Mouse (Mus musculus) erythroblast, embryonic 14.5 days (primary cell): ENCODE results near the gene Plekha7. TPM values are rescaled to one million over a fixed set of nuclear protein-coding genes. Genes with fewer than 3 reads are reported as not detected.

Source experiments
- H3K27me3 ChIP-seq: 2 replicates; pipeline ENCODE4 v1.6.1; 2012; ENCODE audit warnings: inconsistent platforms; ENCODE audit not compliant: control insufficient read depth
- H3K36me3 ChIP-seq: 2 replicates; pipeline ENCODE4 v1.6.1; 2012; ENCODE audit warnings: mild to moderate bottlenecking, inconsistent platforms; ENCODE audit not compliant: control insufficient read depth
- H3K4me1 ChIP-seq: 2 replicates; pipeline ENCODE4 v1.6.1; 2012; ENCODE audit warnings: inconsistent platforms; ENCODE audit not compliant: control insufficient read depth
- H3K4me3 ChIP-seq: replicated peaks from 2 replicates; pipeline ENCODE3; 2012; ENCODE audit warnings: moderate library complexity, mild to moderate bottlenecking, inconsistent platforms
- H3K9me3 ChIP-seq: 2 replicates; pipeline ENCODE4 v1.6.1; 2012; ENCODE audit warnings: low read length, inconsistent platforms, mixed read lengths; ENCODE audit not compliant: control insufficient read depth
- GATA1 ChIP-seq: IDR thresholded peaks from 2 replicates; pipeline ENCODE4 v1.6.1; 2012; ENCODE audit warnings: low read length, inconsistent platforms, mixed read lengths
- TAL1 ChIP-seq: IDR thresholded peaks from 3 replicates; pipeline ENCODE4 v1.6.1; 2012; ENCODE audit warnings: low read length, inconsistent platforms, mixed read lengths
- polyA plus RNA-seq: library from polyadenylated mRNA; stranded (reverse); fragments of >175 nt; gene quantifications from 2 replicates; pipeline ENCODE4 v1.2.3, GENCODE M21; 2012

The Plekha7 gene
- polyA plus RNA-seq, 1 experiment, result 0.19 TPM

DNA sequence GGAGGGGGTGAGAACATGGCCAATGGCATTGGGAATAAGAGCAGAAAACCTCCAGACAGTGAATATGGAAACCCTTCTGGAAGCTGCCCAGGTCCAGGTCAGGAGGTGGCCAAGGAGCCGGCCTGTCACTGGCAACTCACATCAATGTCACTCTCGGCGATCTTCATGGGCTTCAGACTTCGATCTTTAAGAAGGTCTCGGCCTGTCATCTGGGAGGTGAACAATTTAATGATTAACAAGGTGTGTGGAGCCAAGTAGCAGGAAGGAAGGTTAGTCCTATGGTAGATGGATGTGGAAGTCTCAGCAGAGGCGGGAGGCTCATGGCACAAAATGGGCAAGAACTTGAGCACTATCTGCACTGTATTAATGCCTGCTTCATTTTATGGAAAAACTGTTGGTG is 163.1 kb downstream of the Plekha7 start:
- H3K4me3 ChIP-seq, result no peak overlapping the region

GRCm38 (mm10) chr7:116137671-116138070 is 170.5 kb downstream of the Plekha7 start:
- Histone ChIP-seq H3K9me3 (no peaks in the 10 kb centered on the region), H3K4me1 (peaks cover 5% of the 10 kb centered on the region), H3K36me3 (peaks cover 9% of the 10 kb centered on the region; the same call in 1 of the 2 replicates), H3K4me3 (no peak overlapping the region), H3K27me3 (no peaks in the 10 kb centered on the region)
- TF ChIP-seq GATA1 (no peak), TAL1 (no peak)

More for the DNA sequence above, 163.1 kb downstream of the Plekha7 start:
- TF ChIP-seq TAL1 (no peak), GATA1 (no peak)
- peaks cover 3% of the 10 kb centered on the region; the same call in 1 of the 2 replicates for H3K36me3 ChIP-seq
- no peaks in the 10 kb centered on the region for H3K27me3 ChIP-seq
- peaks cover 4% of the 10 kb centered on the region; the same call in 1 of the 2 replicates for H3K4me1 ChIP-seq
- no peaks in the 10 kb centered on the region for H3K9me3 ChIP-seq

DNA sequence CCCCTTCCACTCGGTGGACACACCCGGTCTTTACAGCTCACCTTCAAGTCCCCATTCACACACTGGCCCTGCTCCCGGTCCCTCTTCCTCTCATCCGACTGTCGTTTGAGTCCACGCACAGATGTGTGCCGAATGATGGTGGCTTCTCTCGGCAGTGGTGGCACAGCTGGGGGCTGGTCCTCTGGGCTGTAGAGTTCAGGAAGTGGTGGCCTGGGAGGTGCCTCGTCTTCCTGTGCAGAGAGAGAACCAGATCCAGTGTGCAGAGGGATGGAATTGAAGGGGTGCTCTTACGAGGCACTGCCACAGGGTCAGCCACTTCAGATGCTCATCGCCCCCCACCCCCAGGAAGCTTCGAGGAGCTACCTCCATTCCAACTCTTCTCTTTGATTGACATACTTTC is 171.0 kb downstream of the Plekha7 start:
- Histone ChIP-seq H3K4me3 (no peak overlapping the region), H3K4me1 (peaks cover 5% of the 10 kb centered on the region), H3K9me3 (no peaks in the 10 kb centered on the region), H3K27me3 (no peaks in the 10 kb centered on the region), H3K36me3 (peaks cover 9% of the 10 kb centered on the region; the same call in 1 of the 2 replicates)
- TF ChIP-seq TAL1, result no peak
- TF ChIP-seq GATA1, result no peak

- no peak overlapping the region for H3K4me3 ChIP-seq
- no peaks in the 10 kb centered on the region for H3K9me3 ChIP-seq
- H3K36me3 ChIP-seq, result peaks cover 3% of the 10 kb centered on the region; the same call in 1 of the 2 replicates
- H3K27me3 ChIP-seq, result no peaks in the 10 kb centered on the region
- TF ChIP-seq TAL1 (no peak; the same call in 2 of the 3 replicates), GATA1 (no peak)
- H3K4me1 ChIP-seq, result no peaks in the 10 kb centered on the region; the same call in 1 of the 2 replicates
Observed at GRCm38 (mm10) chr7:116134413-116135292, 173.5 kb downstream of the Plekha7 start.

DNA sequence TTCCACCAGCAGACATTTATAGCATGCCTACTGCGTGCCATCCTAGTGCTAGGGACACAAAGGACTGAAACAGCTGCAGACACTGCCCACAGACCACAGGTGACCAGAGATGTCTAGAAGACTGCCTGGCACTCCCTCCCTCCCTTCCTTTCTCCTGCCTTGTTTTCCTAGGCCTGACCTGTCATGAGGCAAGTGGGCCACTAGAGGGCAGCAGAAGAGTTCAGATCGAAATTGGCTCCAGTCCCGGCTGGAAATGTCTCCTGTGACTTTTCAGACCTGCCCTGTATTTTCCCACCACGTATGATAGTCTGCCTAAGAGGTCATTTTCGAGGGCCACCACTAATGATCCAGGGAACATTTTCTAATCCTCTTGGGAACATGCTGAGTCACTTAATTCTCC is 176.1 kb downstream of the Plekha7 start:
- TF ChIP-seq TAL1 (no peak), GATA1 (no peak)
- H3K4me1 ChIP-seq, result no peaks in the 10 kb centered on the region
- no peaks in the 10 kb centered on the region for H3K27me3 ChIP-seq
- no peak overlapping the region for H3K4me3 ChIP-seq
- H3K36me3 ChIP-seq, result peaks cover 3% of the 10 kb centered on the region; the same call in 1 of the 2 replicates
- no peaks in the 10 kb centered on the region for H3K9me3 ChIP-seq

GRCm38 (mm10) chr7:116131390-116131789 is 176.8 kb downstream of the Plekha7 start:
- no peak for TF ChIP-seq TAL1
- TF ChIP-seq GATA1, result no peak
- no peaks in the 10 kb centered on the region for H3K27me3 ChIP-seq
- H3K9me3 ChIP-seq, result no peaks in the 10 kb centered on the region
- no peak overlapping the region for H3K4me3 ChIP-seq
- H3K36me3 ChIP-seq, result no peaks in the 10 kb centered on the region; the same call in 1 of the 2 replicates
- H3K4me1 ChIP-seq, result no peaks in the 10 kb centered on the region

- Histone ChIP-seq H3K4me1 (no peaks in the 10 kb centered on the region), H3K4me3 (no peak overlapping the region), H3K36me3 (no peaks in the 10 kb centered on the region; the same call in 1 of the 2 replicates), H3K27me3 (no peaks in the 10 kb centered on the region), H3K9me3 (no peaks in the 10 kb centered on the region)
- no peak for TF ChIP-seq TAL1
- no peak for TF ChIP-seq GATA1
Observed at GRCm38 (mm10) chr7:116129374-116129773, 178.8 kb downstream of the Plekha7 start.

- no peak overlapping the region for H3K4me3 ChIP-seq
- H3K4me1 ChIP-seq, result no peaks in the 10 kb centered on the region
- H3K36me3 ChIP-seq, result no peaks in the 10 kb centered on the region; the same call in 1 of the 2 replicates
- H3K9me3 ChIP-seq, result no peaks in the 10 kb centered on the region
- TF ChIP-seq GATA1, result no peak
- no peak for TF ChIP-seq TAL1
- no peaks in the 10 kb centered on the region for H3K27me3 ChIP-seq
Observed at GRCm38 (mm10) chr7:116128286-116128685, 179.9 kb downstream of the Plekha7 start.

- no peaks in the 10 kb centered on the region for H3K4me1 ChIP-seq
- TF ChIP-seq GATA1, result no peak
- TF ChIP-seq TAL1, result no peak
- H3K36me3 ChIP-seq, result no peaks in the 10 kb centered on the region; the same call in 1 of the 2 replicates
- H3K9me3 ChIP-seq, result no peaks in the 10 kb centered on the region
- H3K4me3 ChIP-seq, result no peak overlapping the region
- H3K27me3 ChIP-seq, result no peaks in the 10 kb centered on the region
Observed at GRCm38 (mm10) chr7:116127052-116127451, 181.1 kb downstream of the Plekha7 start.
